Mouse (Mus musculus) cerebellum, adult 11 months (tissue): ENCODE results near the gene Rusc2.

Experiments used
- DNase-seq: peaks from one replicate; pipeline ENCODE4 v3.0.0; 2022

Gene Rusc2

DNA sequence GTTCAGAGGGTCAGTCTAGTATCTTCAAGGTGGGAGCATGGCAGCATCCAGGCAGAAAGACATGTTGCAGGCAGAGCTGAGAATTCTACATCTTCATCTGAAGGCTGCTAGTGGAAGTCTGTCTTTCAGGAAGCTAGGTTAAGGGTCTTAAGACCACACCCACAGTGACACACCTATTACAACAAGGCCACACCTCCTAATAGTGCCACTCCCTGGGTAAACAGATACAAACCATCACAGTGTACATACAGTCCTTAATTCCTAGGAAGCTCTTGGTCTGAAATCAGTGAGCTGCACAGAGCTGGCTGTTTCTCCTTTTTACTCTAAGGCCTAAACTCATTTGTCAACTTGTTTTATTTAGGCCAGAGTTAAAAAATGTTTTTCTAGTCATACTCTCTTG lies 5.2 kb downstream of the Rusc2 start:
- no peak for DNase-seq

DNA sequence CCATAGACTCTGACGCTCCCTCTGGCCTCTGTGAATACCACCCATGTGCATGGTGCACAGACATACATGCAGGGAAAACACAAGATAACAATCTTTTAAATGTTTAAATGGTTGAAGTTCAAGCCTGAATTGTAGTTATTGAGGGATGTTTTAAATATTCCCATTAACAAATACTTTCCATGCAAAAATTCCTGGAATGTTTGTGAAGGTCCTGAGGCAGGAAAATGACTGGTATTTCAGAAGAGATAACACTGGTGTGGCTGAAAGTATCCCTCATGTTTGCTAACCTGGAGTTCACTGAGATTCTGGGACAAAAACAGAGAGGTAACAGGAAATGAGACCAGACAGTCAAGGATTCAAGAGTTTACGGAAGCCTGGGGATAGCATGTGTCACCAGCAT lies 7.6 kb downstream of the Rusc2 start:
- no peak for DNase-seq

DNA sequence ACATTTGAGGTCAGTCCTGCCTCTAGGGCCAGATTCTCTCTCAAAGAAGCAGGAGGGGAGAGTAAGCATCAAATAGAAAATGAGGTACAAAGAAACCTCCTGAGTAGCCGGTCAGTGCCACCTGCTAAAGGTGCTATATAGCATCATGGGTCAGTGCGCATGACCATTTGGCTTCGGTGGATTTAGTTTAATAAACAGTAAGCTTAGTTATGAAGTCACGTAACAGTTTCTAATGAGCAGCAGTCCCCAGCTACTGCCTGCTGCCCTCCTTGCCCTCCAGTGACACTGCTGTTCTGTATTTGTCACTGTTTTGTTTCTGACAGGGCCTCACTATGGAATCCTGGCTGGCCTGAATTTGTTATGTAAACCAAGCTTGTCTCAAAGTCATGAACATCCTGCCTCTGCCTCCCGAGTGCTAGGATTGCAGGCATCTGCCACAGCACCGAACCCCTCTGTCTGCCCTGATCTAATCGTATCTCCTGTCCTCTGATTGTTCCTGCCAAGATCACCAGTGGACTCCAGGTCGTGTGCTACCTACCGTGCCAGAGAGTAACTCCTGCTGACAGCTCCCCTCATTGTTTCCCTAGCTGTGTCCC lies 8.2 kb downstream of the Rusc2 start:
- no peak for DNase-seq

DNA sequence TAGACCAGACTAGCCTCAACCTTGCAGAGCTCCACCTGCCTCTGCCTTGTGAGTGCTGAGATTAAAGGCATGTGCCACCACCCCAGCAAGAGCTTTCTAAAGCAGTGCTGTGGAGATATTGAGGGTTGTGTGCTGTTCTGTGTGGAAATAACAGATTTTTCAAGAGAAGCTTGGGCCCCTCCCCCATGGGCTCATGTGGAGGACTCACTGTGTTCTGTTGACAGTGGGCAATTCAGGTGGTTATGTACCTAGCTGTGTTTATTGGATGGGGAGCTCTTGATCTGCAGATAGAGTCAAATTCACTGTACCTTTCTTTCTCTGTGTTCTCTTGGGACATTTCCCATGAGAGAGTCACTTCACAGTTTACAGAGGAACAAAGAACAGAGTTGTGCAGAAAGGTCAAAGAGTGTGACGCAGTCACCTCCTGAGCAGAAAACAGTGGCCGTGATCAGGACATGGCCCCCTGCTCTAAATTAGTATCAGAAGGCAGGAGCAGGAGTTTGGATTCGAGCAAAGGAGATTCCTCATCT lies 9.8 kb downstream of the Rusc2 start:
- no peak for DNase-seq

DNA sequence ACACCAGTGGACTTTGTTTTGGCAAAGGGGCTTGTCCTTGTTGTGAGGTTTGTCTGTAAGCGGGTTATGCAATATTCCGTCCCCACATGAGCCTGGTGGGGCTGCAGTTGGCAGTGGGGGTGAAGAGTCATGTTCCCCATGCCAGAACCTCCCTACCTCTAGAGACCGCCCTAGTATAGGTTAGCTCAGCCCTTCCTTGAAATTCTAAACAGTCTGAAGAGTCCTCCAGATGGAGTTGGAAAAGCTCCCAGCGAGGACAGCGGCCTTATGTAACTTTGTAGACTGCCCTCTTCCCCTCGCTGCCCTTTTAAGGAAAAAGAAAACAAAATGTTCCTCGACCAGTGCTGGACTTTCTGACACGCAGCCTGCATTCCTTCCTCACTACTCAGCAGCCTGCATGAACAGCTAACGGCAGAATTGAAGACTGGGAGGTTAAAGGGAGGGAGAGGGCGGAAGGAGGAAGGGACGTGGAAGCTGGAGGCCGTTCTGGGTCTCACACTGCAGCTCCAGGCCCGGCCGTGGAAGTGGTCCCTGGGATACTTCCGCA lies 12.6 kb downstream of the Rusc2 start:
- peak; percentile 48 for DNase-seq

DNA sequence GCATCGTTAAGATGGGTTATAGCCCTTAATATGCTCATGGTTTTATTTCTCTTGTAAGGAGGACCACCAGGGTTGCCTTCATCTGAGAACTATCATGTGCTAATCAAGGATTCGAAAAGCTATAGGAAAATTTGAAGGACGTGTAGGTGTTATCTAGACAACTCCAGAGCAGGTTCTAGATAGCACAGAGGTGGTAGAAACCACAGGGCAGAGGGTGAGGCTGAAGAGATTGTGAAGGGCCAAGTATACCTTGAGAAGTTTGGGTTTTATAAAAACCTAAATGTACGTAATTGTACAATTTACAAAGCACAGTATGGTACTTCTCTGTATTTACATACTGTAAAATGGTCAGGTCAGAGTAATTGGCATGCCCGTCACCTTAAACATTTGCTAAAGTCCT lies 13.4 kb downstream of the Rusc2 start:
- DNase-seq, result no peak

DNA sequence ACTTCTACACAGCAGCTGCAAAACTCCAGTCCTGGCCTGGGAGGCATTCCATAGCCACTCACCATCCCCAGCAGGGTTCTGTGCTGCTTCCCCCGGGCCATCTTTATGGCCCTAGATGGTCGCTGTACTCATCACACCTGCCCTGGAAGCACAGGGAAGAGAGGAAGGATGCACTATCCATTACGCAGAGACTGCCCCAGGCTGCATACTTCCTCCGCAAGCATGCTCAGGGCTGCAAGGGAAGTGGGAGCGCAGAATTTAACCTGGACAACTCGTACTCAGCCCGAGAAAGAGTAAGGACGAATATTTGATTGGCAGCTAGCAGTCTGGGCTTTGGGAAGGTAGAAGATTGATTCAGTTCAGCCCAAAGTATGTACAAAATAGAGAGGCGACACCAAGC lies 14.1 kb downstream of the Rusc2 start:
- DNase-seq, result no peak

DNA sequence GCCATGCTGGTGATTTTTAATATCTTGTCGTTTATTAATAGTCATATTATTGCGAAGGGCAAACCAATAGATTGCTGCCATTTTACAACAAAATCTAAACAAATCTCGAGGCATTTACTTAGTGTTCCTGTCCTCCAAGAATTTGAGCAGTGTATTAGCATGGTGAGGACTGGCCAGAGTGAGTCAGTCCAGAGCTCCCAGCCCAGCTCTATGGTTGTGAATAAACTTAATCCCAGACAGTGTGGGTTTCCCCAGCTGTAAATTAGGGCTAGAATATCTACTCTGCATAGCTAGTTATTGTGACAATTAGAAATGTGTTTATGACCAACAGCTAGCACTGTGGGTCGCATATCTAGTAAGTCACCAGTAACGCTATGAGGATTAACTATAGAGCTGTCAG lies 14.6 kb downstream of the Rusc2 start:
- no peak for DNase-seq

DNA sequence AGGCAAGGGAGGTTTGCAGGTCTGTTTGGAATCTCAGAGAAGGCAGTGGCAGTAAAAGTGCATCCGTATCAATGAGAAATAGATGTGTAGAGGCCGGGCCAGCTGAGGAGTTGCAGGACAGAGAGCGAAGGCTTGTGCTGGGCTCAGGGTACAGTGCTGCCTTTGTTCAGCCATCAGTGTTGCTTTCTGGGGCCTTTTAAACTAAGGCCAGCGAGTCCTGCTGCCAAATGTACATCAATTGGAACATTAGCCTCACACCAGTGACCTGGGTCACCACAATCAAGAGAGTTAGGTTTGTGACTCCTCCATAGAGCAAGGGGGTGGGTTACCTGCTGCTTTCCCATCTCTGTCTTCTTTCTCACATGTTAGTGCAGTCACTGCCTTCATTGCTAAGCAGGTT lies 16.2 kb downstream of the Rusc2 start:
- DNase-seq, result no peak

DNA sequence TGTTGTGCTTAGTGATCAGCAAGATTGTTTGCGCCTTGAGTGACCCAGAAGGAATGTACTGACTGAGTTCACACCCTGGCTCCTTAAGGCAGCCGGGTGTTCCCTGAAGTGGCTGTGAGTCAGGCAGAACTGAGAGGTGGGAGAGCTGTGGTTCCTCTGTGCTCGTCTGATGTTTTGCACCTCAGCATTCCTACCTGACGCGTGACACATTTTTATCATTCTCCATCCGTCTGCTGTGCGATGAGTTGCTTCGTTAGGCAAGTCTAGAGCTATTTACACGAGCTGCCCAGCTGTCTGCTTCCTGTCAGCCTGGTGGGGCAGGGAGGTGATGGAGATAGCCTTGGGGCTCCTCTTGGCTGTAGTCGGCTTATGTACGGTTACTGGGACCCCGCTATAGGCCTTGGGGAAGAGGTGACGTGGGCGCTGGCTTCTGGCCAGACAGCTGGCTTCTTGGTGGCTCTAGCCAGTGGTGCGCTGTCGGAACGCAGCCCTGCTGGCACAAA lies 17.1 kb downstream of the Rusc2 start:
- no peak for DNase-seq

DNA sequence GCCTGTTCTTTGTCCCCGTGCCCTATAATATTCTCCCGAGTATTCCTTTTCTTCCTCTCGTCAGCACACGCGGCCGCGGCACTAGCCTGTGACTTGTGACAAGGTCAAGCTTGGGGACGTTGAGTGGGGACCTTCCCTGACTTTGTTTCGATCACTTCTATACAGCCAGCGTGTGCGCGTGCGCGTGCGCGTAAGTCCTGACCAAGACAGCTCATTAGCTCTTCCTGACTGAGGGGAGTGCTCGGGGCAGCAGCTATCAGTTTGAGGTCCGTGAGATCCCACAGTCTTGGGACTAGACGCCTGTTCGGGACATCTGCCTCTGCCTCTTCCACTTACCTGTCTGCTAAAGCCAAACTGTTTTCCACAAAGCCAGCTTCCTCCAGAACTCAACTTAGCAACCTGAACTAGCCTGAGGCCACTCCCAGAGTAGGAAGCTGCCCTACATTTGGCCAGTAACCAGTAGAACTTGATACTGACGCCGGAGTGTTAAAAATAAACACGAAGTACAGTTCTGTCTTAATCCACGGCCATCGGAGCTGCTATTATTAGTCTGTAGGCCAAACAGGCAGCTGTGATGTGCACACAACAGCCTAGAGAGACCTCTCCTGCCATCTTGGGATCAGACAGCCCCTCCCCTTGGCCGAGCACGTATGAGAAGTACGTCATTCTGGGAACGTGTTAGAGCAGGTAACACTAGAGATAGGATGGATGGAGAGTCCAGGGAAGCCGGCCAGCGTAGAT lies 17.8 kb downstream of the Rusc2 start:
- no peak for DNase-seq

DNA sequence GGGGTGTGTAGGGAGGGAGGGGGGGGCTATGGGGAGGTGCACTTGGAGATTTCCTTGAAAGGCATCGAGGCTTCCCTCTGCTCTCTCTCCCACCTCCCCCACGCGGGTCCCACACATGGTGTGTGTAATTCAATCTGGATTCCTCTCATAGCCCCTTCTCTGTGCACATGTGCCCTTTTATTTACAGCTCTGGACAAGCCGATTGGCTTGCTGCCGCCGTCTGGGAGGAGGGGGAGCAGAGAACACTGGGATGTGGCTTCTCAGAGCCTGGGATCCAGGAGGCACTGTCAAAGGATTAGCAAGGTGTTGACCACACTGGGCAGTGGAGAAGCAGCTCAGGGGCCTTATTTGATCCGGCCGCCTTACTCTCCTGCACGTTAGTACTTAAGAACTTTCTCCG lies 19.2 kb downstream of the Rusc2 start:
- no peak for DNase-seq

DNA sequence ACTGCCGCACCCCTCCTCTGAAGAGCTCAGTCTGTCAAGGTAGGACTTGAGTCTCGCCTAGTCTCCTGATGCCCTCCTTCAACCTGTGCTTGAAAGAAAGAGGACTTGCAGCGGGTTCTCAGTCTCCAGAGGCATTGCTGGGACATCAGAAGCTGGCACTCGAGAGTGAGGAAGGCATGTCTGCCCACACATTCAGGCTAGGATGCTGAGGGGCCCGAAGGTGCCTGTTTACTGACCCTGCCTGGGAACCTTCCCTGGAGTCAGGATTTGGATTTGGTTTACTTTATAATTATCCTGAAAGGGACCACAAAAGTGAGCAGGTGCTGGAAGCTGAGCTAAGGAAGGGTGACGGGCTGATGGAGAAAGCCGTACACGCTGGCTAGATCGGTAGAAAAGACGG lies 19.7 kb downstream of the Rusc2 start:
- DNase-seq, result no peak

DNA sequence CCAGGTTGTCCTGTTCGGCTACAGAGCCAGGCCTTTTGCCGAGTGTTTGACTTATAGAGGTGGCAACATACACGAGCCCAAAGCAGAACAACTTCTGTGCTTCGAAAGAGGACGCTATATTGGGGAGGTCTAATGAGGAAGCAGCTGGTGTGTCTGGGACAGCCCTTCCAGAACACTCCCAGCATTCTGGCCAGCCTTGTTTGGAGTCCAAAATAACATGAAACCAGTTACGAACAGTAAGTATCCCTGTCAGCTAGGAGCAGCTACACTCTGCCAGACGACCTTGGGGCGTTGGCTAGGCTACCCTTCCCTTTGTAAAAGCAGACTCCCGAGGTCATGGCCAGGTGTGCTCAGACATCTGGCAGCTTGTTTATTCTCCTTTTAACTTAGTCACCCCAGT lies 20.4 kb downstream of the Rusc2 start:
- no peak for DNase-seq

DNA sequence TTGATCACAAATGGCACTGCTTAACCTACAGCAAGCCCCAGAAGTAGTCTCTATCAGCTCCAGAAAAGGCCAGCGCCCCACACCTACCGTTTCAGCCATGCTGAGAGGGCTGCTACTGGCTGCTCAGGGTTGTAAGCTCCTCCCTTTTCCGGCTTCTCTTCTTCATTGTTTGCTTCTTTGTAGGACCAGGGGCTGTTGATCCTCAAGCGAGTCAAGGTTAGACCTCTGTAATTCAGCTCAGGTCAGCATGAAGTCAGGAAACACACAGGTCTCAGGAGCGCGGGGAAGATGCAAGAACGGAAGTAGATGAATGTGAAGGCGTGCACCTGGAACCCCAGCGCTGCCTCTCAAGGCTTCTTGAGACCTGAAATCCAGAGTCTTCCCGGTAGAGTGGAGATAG lies 22.9 kb downstream of the Rusc2 start:
- DNase-seq, result no peak

DNA sequence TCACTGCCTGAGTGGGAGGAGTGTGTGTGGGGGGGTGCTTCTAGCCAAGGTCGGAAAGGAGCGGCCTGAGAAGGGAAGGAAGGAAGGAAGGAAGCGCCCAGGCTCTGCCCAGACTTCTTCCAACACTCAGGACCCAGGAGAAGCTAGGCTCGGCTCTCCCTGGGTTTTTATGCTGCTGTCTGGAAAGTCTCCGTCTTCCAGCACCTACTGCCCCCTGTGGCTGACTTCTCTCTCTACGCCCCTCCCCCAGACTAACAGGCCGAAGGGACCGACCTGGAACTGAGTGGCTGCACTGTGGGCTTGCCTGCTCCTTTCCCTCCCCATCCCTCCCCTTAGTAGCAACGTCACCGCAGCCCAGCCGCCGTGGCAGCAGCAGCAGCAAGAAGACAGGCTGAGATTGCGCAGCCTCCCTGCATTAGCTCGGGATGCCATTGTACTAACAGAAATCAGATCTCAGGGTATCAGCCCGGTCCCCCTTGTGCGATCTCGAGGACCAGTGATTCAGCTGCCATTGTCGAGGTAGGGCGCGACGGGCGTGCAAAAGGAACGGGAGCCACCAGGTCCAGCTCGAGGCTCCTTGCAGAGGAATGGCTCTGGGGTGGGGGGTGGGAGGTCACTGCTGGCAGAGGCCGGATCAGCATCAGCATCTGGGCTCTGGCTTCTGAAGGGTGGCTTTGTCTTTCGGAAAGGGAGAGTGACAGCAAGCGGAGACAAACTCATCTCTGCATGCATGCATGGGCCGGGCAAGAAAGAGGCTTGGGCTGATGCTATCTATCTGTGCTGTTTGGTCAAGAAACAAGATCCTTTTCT lies 24.6 kb downstream of the Rusc2 start:
- no peak for DNase-seq

DNA sequence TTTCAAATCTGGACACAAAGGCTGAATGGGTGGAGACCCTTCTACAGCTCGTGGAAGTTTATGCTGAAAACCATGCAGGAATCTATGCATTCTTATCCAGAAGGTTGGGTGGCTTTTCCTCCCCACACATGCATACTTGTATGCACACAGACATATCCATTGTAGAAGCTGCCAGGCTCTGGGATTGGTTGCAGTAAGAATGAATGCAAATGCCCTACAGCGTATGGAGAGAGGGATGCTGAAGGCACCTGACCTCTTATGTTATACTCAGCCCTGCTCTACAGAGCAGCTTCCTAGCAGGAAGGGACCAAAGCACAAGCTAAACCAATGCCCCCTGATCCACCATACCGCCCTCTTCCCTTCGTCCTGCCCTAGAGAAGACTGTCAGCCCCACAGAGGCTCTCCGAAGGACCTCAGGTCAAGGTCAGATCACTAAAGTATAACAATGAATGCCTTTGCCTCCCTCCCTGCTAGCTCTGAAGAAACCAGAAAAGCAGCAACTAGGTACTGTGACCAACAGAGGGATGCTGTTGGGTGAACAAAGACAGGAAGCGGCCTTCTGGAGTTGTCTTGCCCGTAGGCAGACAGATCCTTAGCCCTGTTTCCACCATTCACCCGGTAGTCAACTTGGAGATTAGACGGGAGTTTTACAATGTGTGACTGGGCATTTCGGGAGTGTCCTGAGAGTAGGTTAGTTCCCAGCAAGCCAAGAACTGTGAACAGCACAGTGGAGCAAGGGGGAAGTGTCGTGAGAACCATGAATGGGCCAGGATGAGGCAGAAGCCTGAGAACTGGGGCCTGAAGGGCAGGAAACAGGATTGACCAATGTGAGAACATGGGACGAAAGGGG lies 25.5 kb downstream of the Rusc2 start:
- DNase-seq, result no peak

DNA sequence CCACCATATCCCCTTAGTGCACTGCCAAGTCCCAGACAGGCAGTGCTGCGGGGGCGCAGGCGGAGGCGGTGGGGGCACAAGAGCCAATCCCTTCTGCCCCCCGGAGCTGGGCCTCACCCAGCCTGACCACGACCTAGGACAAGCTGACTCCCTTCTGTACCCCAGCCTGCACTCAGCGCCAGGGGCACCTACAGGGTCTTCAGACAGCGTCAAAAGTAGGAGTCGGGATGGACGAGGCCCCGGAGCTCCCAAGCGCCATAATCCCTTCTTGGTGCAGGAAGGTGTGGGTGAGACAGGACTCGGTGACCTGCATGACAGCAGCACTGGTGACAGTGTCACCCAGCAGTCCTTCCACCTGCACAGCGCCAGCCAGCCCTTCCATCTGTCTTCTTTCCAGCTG lies 33.0 kb downstream of the Rusc2 start:
- no peak for DNase-seq

DNA sequence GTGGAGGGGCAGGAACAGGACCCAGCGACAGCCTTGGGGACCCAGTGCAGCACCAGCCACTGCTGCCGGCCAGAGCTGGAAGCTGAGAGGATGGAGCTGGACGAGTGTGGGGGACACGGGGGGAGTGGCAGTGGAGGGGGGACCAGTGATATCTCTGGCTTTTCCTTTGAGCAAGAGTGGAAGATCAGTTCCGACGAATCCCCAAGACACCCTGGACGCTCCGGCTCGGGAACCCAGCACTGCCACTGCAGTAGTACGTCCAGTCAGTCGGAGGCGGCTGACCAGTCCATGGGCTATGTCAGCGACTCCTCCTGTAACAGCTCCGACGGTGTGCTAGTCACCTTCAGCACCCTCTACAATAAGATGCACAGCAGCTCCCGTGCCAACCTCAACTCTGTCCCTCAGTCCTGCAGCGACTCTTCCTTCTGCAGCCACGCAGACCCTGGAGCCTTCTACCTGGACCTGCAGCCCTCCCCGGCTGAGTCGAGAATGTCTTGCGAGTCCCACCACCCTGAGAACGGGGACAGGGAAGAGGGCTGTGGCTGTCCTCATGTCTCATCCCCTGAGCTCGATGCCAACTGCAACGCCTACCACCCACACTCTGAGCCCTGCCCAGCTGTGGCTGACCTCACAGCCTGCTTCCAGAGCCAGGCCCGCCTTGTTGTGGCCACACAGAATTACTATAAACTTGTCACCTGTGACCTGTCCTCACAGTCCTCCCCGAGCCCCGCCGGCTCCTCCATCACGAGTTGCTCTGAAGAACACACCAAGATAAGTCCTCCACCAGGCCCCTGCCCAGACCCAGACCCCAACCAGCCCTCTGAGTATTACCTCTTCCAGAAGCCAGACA lies 33.7 kb downstream of the Rusc2 start:
- no peak for DNase-seq

DNA sequence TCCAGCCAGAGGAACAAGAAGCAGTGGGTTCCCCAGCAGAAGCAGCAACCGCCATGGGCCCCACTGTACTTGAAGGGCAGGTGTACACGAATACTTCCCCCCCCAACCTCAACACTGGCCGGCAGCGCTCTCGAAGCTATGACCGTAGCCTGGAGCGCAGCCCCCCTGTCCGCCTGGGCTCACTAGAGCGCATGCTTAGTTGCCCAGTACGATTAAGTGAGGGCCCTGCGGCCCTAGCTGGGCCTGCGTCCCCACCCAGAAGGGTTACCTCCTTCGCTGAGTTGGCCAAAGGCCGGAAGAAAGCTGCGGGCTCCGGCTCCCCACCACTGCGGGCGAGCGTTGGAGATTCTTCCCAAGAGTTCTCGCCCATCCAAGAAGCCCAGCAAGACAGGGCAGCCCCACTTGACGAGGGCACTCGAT lies 34.3 kb downstream of the Rusc2 start:
- DNase-seq, result no peak

DNA sequence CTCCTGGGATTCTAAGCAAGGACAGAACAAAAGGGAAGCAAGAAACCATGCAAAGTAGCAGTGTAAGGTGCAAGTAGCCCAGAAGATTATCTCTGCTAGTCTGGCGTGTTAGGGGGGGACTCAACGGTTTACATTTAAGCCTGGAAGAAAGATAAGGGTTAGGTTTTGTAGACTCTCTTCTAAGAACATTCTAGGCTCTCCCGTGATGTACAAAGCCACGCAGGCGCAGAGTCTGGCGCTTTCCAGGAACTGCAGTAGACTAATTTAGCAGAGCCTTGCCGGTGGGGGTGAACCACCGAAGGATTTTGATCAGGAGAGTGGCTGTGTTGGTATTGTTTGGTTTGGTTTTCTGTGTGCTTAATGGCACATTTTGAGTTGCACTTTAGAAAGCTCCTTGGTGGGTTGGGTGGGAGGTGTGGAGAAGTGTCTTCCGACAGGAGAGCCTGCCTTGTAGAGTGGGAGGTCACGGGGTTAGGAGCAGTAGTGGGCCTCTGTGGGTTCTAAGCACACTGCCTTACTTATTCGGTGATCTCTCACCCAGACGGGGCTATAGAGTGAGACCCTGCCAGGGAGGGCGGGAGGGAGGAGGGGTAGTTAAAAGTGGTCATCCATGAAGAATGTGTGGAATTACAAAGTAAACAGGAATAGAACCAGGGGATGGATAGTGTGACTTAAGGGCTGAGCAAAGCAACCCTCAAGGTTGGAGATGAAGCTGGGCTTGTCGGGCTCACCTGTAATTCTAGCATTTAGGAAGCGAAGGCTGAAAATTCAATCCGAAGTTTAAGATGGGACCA lies 35.7 kb downstream of the Rusc2 start:
- no peak for DNase-seq
